Comparison of ENCODE assay signal across 28 mouse cellular contexts in genomic region chr6:80440135-80440534, GRCm38 (mm10).
"Had no signal": no experiment of that assay in that cellular context is flagged by ENCODE, and none has a peak within 500 bp of the region (broad histone marks: within the 10 kb centered on the region; RNA-seq: fewer than 3 reads in every experiment).

No protein-coding gene starts in this region.

- H3K4me3 ChIP-seq: embryonic facial prominence, embryonic 10.5 days; embryonic facial prominence, embryonic 12.5 days; embryonic facial prominence, embryonic 13.5 days; embryonic facial prominence, embryonic 15.5 days; erythroblast, embryonic 14.5 days; forebrain, embryonic 10.5 days; forebrain, embryonic 12.5 days; forebrain, embryonic 13.5 days; forebrain, embryonic 15.5 days; gastrocnemius, adult 2 months; heart, adult 2 months had no signal

- H3K36me3 ChIP-seq: embryonic facial prominence, embryonic 10.5 days; embryonic facial prominence, embryonic 12.5 days; embryonic facial prominence, embryonic 13.5 days; embryonic facial prominence, embryonic 15.5 days; forebrain, embryonic 10.5 days; forebrain, embryonic 12.5 days; forebrain, embryonic 15.5 days had no signal

- H3K4me1 ChIP-seq: embryonic facial prominence, embryonic 10.5 days; embryonic facial prominence, embryonic 12.5 days; embryonic facial prominence, embryonic 13.5 days; embryonic facial prominence, embryonic 15.5 days; forebrain, embryonic 10.5 days; forebrain, embryonic 12.5 days; forebrain, embryonic 13.5 days; forebrain, embryonic 15.5 days had no signal

- H3K4me2 ChIP-seq: embryonic facial prominence, embryonic 12.5 days; embryonic facial prominence, embryonic 13.5 days; embryonic facial prominence, embryonic 15.5 days; forebrain, embryonic 12.5 days; forebrain, embryonic 13.5 days; forebrain, embryonic 15.5 days had no signal

- H3K9me3 ChIP-seq: embryonic facial prominence, embryonic 10.5 days; embryonic facial prominence, embryonic 12.5 days; embryonic facial prominence, embryonic 13.5 days; embryonic facial prominence, embryonic 15.5 days; forebrain, embryonic 10.5 days; forebrain, embryonic 12.5 days; forebrain, embryonic 13.5 days; forebrain, embryonic 15.5 days had no signal

- H3K27ac ChIP-seq: embryonic facial prominence, embryonic 10.5 days; embryonic facial prominence, embryonic 12.5 days; embryonic facial prominence, embryonic 13.5 days; embryonic facial prominence, embryonic 15.5 days; forebrain, embryonic 10.5 days; forebrain, embryonic 12.5 days; forebrain, embryonic 13.5 days; forebrain, embryonic 15.5 days; gastrocnemius, adult 2 months; heart, adult 2 months had no signal

- H3K27me3 ChIP-seq: embryonic facial prominence, embryonic 12.5 days; embryonic facial prominence, embryonic 13.5 days; embryonic facial prominence, embryonic 15.5 days; forebrain, embryonic 12.5 days; forebrain, embryonic 13.5 days; forebrain, embryonic 15.5 days had no signal

- ATAC-seq: forebrain, embryonic 13.5 days; forebrain, embryonic 14.5 days; forebrain, embryonic 15.5 days; forebrain, embryonic 16.5 days; forebrain, postnatal 0 days had no signal

- DNase-seq: cerebellum, adult 2 months; cerebellum, adult 8-10 months; cerebellum, adult 9-10 months; cerebellum, adult 9-11 months; cerebellum, postnatal 10 days; cerebellum, postnatal 14 days; cerebellum, postnatal 25 days; cerebellum, postnatal 36 days; embryo, embryonic 11 days; forebrain, postnatal 0 days; gastrocnemius, adult 2 months; gastrocnemius, postnatal 10 days; gastrocnemius, postnatal 14 days; gastrocnemius, postnatal 25 days; gastrocnemius, postnatal 36 days; heart, adult 18-20 months; heart, adult 2 months had no signal

- H3K9ac ChIP-seq: embryonic facial prominence, embryonic 12.5 days; embryonic facial prominence, embryonic 13.5 days; embryonic facial prominence, embryonic 15.5 days; forebrain, embryonic 12.5 days; forebrain, embryonic 13.5 days; forebrain, embryonic 15.5 days; forebrain, postnatal 0 days had no signal
